Mouse (Mus musculus) mammary gland, adult 2 months (tissue): ENCODE data around the gene Tcirg1. TPM values are rescaled to one million over a fixed set of nuclear protein-coding genes. Genes with fewer than 3 reads are reported as not detected.

Experiments
- polyA plus RNA-seq: library from polyadenylated mRNA; depleted of rRNA; stranded (reverse); fragments of >200 nt; gene quantifications from 2 replicates; pipeline ENCODE4 v1.2.3, GENCODE M21; 2012; ENCODE audit warnings: low replicate concordance; rRNA removed

Tcirg1 gene
- 218 and 220 TPM in 2 replicates for polyA plus RNA-seq

DNA sequence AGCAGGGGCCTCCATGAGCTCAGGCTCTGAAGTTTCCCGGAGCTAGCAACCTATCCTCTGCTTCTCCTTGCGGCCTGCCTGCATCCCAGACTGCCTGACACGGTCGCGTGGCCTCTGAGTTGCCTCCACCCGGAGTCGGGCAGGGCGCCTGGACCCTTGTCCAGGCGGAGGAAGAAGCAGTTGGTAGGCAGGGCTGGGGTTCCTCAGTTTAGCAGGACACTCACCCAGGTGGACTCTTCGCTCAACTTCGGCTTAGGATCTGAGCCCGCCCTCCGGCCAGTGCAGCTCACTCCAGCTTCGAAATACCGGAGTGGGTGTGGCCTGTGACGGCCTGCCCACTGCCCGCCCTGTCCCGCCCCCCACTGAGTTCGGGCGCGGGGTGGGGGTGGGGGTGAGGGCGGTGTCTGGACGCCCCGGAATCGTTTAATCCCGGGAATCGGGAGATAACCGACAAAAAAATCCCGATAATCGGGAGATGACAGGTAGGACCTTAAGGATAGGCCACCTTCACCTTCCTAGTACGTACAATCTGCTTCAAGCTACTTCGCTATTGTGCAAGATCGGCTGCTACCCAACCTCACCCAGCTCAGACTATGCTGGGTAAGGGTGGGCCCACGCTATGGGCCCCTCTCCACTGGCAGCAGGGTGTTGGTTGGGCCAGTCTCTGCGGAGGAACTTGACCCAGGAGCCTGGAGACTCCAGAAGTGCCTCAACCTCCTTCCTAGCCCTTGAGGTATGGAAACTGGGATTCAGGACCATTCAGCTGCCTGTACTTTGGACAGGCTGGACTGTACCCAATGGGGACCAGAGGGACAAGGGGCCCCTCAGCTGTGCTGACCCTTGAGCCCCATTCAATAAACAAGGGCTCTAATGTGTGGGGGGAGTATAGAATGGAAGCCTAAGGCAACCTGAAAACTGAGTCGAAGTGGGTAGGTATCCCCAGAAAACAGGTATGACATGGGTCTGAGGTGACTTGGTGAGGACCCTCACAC is at the start of gene Tcirg1:
Gene Tcirg1 (minus strand): TSS at position 339 of the 992 bp plus-strand sequence.

DNA sequence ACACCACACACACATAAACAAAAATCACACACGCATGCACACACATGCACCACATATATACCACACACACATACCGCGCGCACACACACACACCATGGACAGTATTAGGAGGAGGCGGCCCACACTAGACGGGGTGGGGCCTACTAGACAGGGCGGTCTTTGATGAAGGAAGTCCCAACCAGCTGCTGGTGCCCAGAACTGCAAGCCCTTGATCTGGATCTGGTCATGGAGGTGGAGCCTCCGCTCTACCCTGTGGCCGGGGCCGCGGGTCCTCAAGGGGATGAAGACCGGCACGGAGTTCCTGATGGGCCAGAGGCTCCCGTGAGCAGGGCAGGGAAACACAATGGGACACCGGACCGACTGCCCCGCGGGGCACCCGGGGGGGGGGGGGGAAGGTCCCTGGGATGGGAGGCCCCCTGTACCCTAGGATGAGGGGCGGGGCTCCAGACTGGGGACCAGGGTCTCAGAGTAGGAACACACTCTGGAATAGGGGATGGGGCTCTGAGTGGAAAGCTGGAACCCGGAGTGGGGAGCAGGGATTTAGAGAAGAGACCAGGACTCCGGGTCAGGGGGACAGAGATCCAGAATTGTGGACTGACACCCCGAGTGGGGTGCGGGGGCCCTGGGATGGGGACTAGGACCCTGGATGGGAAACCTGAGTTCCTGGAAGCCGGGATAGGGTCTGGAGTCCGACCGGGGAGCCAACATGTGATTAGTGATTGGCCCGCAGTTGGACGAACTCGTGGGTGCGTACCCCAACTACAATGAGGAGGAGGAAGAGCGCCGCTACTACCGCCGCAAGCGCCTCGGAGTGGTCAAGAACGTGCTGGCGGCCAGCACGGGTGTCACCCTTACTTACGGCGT is 28.3 kb upstream of the Tcirg1 start, which contains the start of gene Unc93b1:
Gene Unc93b1 (plus strand): TSS at position 155 of the 864 bp plus-strand sequence.

DNA sequence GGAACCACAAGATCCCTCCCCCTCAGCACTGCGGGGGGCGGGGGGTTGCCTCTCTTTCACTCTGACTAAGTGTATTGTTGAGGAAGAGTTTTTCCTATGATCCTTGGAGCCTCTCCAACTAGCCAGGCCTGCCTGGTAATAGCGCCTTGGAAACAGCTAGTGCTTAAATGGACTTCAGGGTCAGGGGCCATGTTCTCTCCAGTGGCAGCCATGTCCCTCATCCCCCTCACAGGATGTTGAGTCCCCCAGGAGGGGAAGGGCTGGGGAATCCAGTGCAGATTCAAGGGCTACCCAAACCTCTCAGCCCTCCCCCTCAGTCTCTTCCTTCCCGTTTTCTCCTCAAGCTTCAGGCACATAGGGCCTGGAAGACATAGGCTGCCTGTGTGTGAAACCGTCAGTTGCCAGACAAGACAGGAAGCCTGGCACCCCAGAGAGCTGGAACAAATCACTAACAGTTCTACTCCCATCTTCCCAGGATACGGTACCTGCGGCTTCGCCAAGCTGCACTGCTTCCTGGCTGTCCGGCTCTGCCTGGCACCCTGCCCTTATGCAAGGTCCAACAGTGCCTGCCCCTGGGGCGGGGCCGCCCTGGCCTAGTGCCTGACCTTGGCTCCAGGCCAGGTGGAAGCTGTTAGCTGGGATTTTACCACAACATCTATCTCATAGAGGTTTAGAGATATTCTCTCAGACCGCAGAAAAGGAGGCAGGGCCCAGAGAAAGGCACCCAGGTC is 22.4 kb upstream of the Tcirg1 start, which contains the start of gene Aldh3b1:
Gene Aldh3b1 (minus strand): TSS at position 598 of the 731 bp plus-strand sequence.

GRCm38 (mm10) chr19:3912337-3913204 is 5.6 kb upstream of the Tcirg1 start, which contains the start of gene Ndufs8:
Gene Ndufs8, minus strand, starts transcription at chr19:3912774.

DNA sequence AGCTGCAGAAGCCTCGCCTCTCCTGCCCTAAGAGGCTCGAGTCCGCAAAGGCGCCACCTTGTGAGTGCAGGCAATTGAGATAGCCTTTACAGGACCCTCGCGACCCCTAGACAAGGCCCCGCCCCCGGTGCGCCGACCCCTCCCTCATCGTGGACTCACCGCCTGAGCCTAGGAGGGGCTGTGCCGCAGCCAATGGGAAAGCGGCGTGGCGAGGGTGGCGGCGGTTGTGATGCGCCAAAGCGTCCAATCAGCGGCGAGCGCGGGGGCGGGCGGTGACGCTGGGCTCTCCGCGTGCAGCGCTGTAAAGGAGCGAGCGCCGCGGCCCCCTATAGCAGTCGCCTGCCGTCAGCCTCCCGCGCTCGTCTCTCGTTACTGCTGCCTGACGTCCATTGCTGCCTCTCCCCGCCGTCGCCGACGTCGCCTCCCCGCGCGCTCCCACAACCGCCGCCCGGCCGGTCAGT is 55.4 kb downstream of the Tcirg1 start, which contains the start of gene Chka:
Gene Chka (plus strand): TSS at position 272 of the 461 bp plus-strand sequence.

Other genes starting within 250 kb of the Tcirg1 start
- gene Lrp5, start 220.6 kb downstream of the Tcirg1 start, polyA plus RNA-seq, result 40.5 and 58.6 TPM in 2 replicates
- 44.8 and 45.6 TPM in 2 replicates for gene 1810055G02Rik, start 198.8 kb downstream of the Tcirg1 start, polyA plus RNA-seq
- 13.7 and 17.2 TPM in 2 replicates for gene Kmt5b, start 139.7 kb downstream of the Tcirg1 start, polyA plus RNA-seq
- 31.2 and 33.9 TPM in 2 replicates for gene Chka, start 55.4 kb downstream of the Tcirg1 start, polyA plus RNA-seq
- gene Ndufs8, start 5.6 kb upstream of the Tcirg1 start, polyA plus RNA-seq, result 276 and 363 TPM in 2 replicates
- 13.0 and 17.1 TPM in 2 replicates for gene Aldh3b1, start 22.7 kb upstream of the Tcirg1 start, polyA plus RNA-seq
- 307 and 435 TPM in 2 replicates for gene Unc93b1, start 28.1 kb upstream of the Tcirg1 start, polyA plus RNA-seq
- gene Aldh3b3, start 51.5 kb upstream of the Tcirg1 start, polyA plus RNA-seq, result 0.50 and 0.69 TPM in 2 replicates
- 22.0 and 22.5 TPM in 2 replicates for gene Aldh3b2, start 65.2 kb upstream of the Tcirg1 start, polyA plus RNA-seq
- 56.0 and 64.9 TPM in 2 replicates for gene Acy3, start 79.4 kb upstream of the Tcirg1 start, polyA plus RNA-seq
- not detected in 2 replicates for gene Tbx10, start 85.6 kb upstream of the Tcirg1 start, polyA plus RNA-seq
- gene Nudt8, start 93.4 kb upstream of the Tcirg1 start, polyA plus RNA-seq, result 12.2 and 22.8 TPM in 2 replicates
- gene Gm49405, start 93.5 kb upstream of the Tcirg1 start, polyA plus RNA-seq, result 2.5 and 2.9 TPM in 2 replicates
- gene Doc2g, start 96.2 kb upstream of the Tcirg1 start, polyA plus RNA-seq, result 6.3 and 13.3 TPM in 2 replicates
- 188 and 271 TPM in 2 replicates for gene Ndufv1, start 105.7 kb upstream of the Tcirg1 start, polyA plus RNA-seq
- gene Gstp1, start 130.9 kb upstream of the Tcirg1 start, polyA plus RNA-seq, result 508 and 632 TPM in 2 replicates
- 24.3 and 163 TPM in 2 replicates for gene Gstp2, start 138.9 kb upstream of the Tcirg1 start, polyA plus RNA-seq
- 14.6 and 23.5 TPM in 2 replicates for gene Gstp3, start 152.4 kb upstream of the Tcirg1 start, polyA plus RNA-seq
- gene Cabp2, start 174.4 kb upstream of the Tcirg1 start, polyA plus RNA-seq, result 0.61 TPM in 1 of 2 replicates, not detected in the other
- gene Cdk2ap2, start 190.0 kb upstream of the Tcirg1 start, polyA plus RNA-seq, result 257 and 348 TPM in 2 replicates
- 157 and 297 TPM in 2 replicates for gene Pitpnm1, start 192.9 kb upstream of the Tcirg1 start, polyA plus RNA-seq
- 113 and 122 TPM in 2 replicates for gene Aip, start 218.7 kb upstream of the Tcirg1 start, polyA plus RNA-seq
- 0.69 and 0.80 TPM in 2 replicates for gene Gpr152, start 232.7 kb upstream of the Tcirg1 start, polyA plus RNA-seq
- gene Cabp4, start 236.9 kb upstream of the Tcirg1 start, polyA plus RNA-seq, result 1.2 TPM in 2 replicates
- gene Coro1b, start 241.5 kb upstream of the Tcirg1 start, polyA plus RNA-seq, result 266 and 387 TPM in 2 replicates
- gene Ptprcap, start 246.5 kb upstream of the Tcirg1 start, polyA plus RNA-seq, result 183 and 672 TPM in 2 replicates